Mouse (Mus musculus) lung, adult 2 months (tissue): ENCODE measurements around the gene Dnah3.

Source experiments
- CTCF ChIP-seq: fragments of 200-500 bp; IDR thresholded peaks from 2 replicates; pipeline ENCODE4 v1.5.1; 2011; ENCODE audit warnings: mild to moderate bottlenecking, low read length, control low read depth; ENCODE audit not compliant: insufficient read depth
- POLR2A ChIP-seq: fragments of 200-500 bp; IDR thresholded peaks from 2 replicates; pipeline ENCODE4 v1.6.1; 2011; ENCODE audit warnings: low read depth, mild to moderate bottlenecking, control low read depth, low read length, borderline replicate concordance; ENCODE audit errors: extremely low read depth

- TF ChIP-seq CTCF (no peak), POLR2A (no peak)
Measured at GRCm38 (mm10) chr7:119928783-119929440, 166.2 kb downstream of the Dnah3 start.
